Comparison of ENCODE assay signal across 14 mouse cellular contexts in the genomic region with DNA sequence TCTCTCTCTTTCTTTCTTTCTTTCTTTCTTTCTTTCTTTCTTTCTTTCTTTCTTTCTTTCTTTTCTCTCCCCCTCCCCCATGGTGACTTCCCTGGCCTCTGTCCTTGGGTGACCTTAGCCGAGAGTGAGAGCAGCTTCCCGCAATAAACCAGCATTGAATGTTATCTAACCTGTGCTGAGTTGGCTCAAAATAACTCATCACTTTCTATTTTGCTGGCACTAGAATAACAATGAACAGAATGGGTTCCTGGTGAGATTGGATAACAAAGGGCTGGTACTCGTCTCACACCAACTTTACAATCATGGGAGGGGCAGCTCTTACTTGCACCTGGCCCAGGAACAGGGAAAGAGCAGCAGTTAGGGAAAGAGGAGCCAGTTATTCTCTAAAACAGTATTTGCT. TPM values are rescaled to one million over a fixed set of nuclear protein-coding genes. Genes with fewer than 3 reads are reported as not detected.
DNase-seq lines count a peak whose midpoint lies in the region; ATAC-seq and TF ChIP-seq lines count a peak whose summit lies in the region.
"Had no signal": no experiment of that assay in that cellular context is flagged by ENCODE, and none has a peak within 500 bp of the region (broad histone marks: within the 10 kb centered on the region; RNA-seq: fewer than 3 reads in every experiment).

No protein-coding gene starts in this region.

- no peaks in the 10 kb centered on the region for H3K36me3 ChIP-seq in heart, embryonic 11.5 days (ENCODE audit: control insufficient read depth, insufficient read depth, low read length)
- H3K36me3 ChIP-seq in lung, embryonic 15.5 days: no peaks in the 10 kb centered on the region
- H3K36me3 ChIP-seq in lung, postnatal 0 days (ENCODE audit: insufficient read depth, low read length): no peaks in the 10 kb centered on the region
- H3K36me3 ChIP-seq in ES-Bruce4 (ENCODE audit: control insufficient read depth, insufficient read depth, low read length, poor library complexity, severe bottlenecking): no peaks in the 10 kb centered on the region
- H3K36me3 ChIP-seq in heart, embryonic 15.5 days: no peaks in the 10 kb centered on the region
- H3K36me3 ChIP-seq: liver, embryonic 15.5 days had no signal

- 4% methylated on average over 3 of the region's 3 CpGs for WGBS in heart, embryonic 11.5 days (ENCODE audit: insufficient replicate concordance)
- 6% methylated on average over 3 of the region's 3 CpGs for WGBS in lung, embryonic 15.5 days
- WGBS in lung, postnatal 0 days: 11% methylated on average over 3 of the region's 3 CpGs
- 11% methylated on average over 3 of the region's 3 CpGs for WGBS in heart, embryonic 15.5 days

- no peak overlapping the region for H3K27ac ChIP-seq in heart, embryonic 11.5 days (ENCODE audit: low read depth, low read length)
- no peak overlapping the region for H3K27ac ChIP-seq in lung, embryonic 15.5 days
- no peak overlapping the region for H3K27ac ChIP-seq in lung, postnatal 0 days (ENCODE audit: low read length)
- peak overlapping the region; percentile 100 for H3K27ac ChIP-seq in ES-Bruce4 (ENCODE audit: insufficient read depth, low read length)
- H3K27ac ChIP-seq in heart, embryonic 15.5 days: peak overlapping the region; percentile 75
- H3K27ac ChIP-seq: liver, embryonic 15.5 days had no signal

- no peak for ATAC-seq in heart, embryonic 11.5 days (replicated peaks; ENCODE audit: insufficient number of reproducible peaks, low FRiP score, low TSS enrichment)
- no peak for ATAC-seq in lung, embryonic 15.5 days (ENCODE audit: borderline replicate concordance, extremely low read depth, low FRiP score, low TSS enrichment)
- no peak for ATAC-seq in lung, postnatal 0 days
- no peak; the same call in 1 of the 2 replicates for ATAC-seq in heart, embryonic 15.5 days (replicated peaks; ENCODE audit: insufficient number of reproducible peaks, insufficient read depth, low FRiP score, low read depth)

- no peak for TF ChIP-seq POLR2A in ES-Bruce4 (IDR thresholded peaks at IDR 0.05; ENCODE audit: insufficient read depth, low read length)

- H3K9ac ChIP-seq in heart, embryonic 11.5 days (ENCODE audit: low read depth, low read length): no peak overlapping the region
- no peak overlapping the region for H3K9ac ChIP-seq in lung, embryonic 15.5 days
- H3K9ac ChIP-seq in lung, postnatal 0 days (replicated peaks; ENCODE audit: low read depth): no peak overlapping the region
- H3K9ac ChIP-seq in ES-Bruce4 (ENCODE audit: low read depth, poor library complexity, severe bottlenecking): peak overlapping the region; percentile 79
- no peak overlapping the region for H3K9ac ChIP-seq in heart, embryonic 15.5 days
- H3K9ac ChIP-seq: liver, embryonic 15.5 days had no signal

- DNase-seq in heart, postnatal 4 days: no peak
- DNase-seq in lung, postnatal 0 days (ENCODE audit: low spot score): no peak
- no peak for DNase-seq in right cerebral cortex, postnatal 25 days
- no peak for DNase-seq in embryo, embryonic 9.5 days (ENCODE audit: extremely low spot score)
- DNase-seq: adrenal gland, postnatal 14 days; kidney, postnatal 10 days; layer of hippocampus, adult 9-11 months; lung, postnatal 4 days; thymus, adult 18-20 months had no signal

- no peak for TF ChIP-seq EP300 in lung, postnatal 0 days (IDR thresholded peaks at IDR 0.05)
- TF ChIP-seq EP300 in ES-Bruce4 (IDR thresholded peaks at IDR 0.05; ENCODE audit: insufficient read depth, low read depth, low read length): peak; percentile 97

- H3K27me3 ChIP-seq in heart, embryonic 11.5 days (ENCODE audit: control insufficient read depth, insufficient read depth, low read length): peaks cover 12% of the 10 kb centered on the region; the same call in 1 of the 2 replicates
- peaks cover 63% of the 10 kb centered on the region for H3K27me3 ChIP-seq in lung, embryonic 15.5 days
- H3K27me3 ChIP-seq in lung, postnatal 0 days (replicated peaks; ENCODE audit: insufficient read depth, low read length): peaks cover 10% of the 10 kb centered on the region; the same call in 1 of the 2 replicates
- H3K27me3 ChIP-seq in ES-Bruce4 (ENCODE audit: control insufficient read depth, insufficient read depth, low read length, poor library complexity, severe bottlenecking): no peaks in the 10 kb centered on the region
- H3K27me3 ChIP-seq in heart, embryonic 15.5 days: peaks cover 18% of the 10 kb centered on the region; the same call in 1 of the 2 replicates

- H3K4me3 ChIP-seq in heart, embryonic 11.5 days (ENCODE audit: low read depth, low read length): no peak overlapping the region
- 0 out of 2 replicates have a peak overlapping the region, but pooled peaks have one; percentile 46 for H3K4me3 ChIP-seq in lung, embryonic 15.5 days
- H3K4me3 ChIP-seq in lung, postnatal 0 days (ENCODE audit: low read depth, low read length): no peak overlapping the region
- H3K4me3 ChIP-seq in ES-Bruce4 (ENCODE audit: low read depth, low read length): no peak overlapping the region
- 0 out of 2 replicates have a peak overlapping the region, but pooled peaks have one; percentile 67 for H3K4me3 ChIP-seq in heart, embryonic 15.5 days

- H3K4me2 ChIP-seq in heart, embryonic 11.5 days: peak overlapping the region; percentile 99
- no peak overlapping the region for H3K4me2 ChIP-seq in lung, embryonic 15.5 days
- H3K4me2 ChIP-seq in lung, postnatal 0 days (replicated peaks; ENCODE audit: low read depth, low read length): no peak overlapping the region
- peak overlapping the region; percentile 99 for H3K4me2 ChIP-seq in heart, embryonic 15.5 days

- H3K4me1 ChIP-seq in heart, embryonic 11.5 days (ENCODE audit: control insufficient read depth, insufficient read depth, low read length): peaks cover 19% of the 10 kb centered on the region
- H3K4me1 ChIP-seq in lung, embryonic 15.5 days: peaks cover 28% of the 10 kb centered on the region
- peaks cover 6% of the 10 kb centered on the region; the same call in 1 of the 2 replicates for H3K4me1 ChIP-seq in lung, postnatal 0 days (ENCODE audit: insufficient read depth, low read depth, low read length)
- peaks cover 2% of the 10 kb centered on the region for H3K4me1 ChIP-seq in ES-Bruce4 (ENCODE audit: control insufficient read depth, insufficient read depth, low read length)
- peaks cover 28% of the 10 kb centered on the region for H3K4me1 ChIP-seq in heart, embryonic 15.5 days (replicated peaks)

- H3K9me3 ChIP-seq in heart, embryonic 11.5 days (replicated peaks; ENCODE audit: control insufficient read depth, low read length): no peaks in the 10 kb centered on the region
- no peaks in the 10 kb centered on the region for H3K9me3 ChIP-seq in lung, embryonic 15.5 days
- no peaks in the 10 kb centered on the region for H3K9me3 ChIP-seq in lung, postnatal 0 days (ENCODE audit: low read length)
- no peaks in the 10 kb centered on the region for H3K9me3 ChIP-seq in ES-Bruce4 (replicated peaks; ENCODE audit: control insufficient read depth, insufficient read depth, low read length, poor library complexity, severe bottlenecking)
- H3K9me3 ChIP-seq in heart, embryonic 15.5 days (replicated peaks): no peaks in the 10 kb centered on the region
- H3K9me3 ChIP-seq: liver, embryonic 15.5 days had no signal

- TF ChIP-seq CTCF in lung, postnatal 0 days (IDR thresholded peaks at IDR 0.05): no peak
- no peak for TF ChIP-seq CTCF in ES-Bruce4 (IDR thresholded peaks at IDR 0.05; ENCODE audit: low read depth, low read length)

RNA-seq across cellular contexts. Expression of a gene that starts 1.0 kb away (rescaled TPM):
- 21.9 and 23.2 TPM in 2 replicates for polyA plus RNA-seq in heart, embryonic 11.5 days (2014; fragmentation: Nextera tagmentation; extraction: Ambion mirVana)
- total RNA-seq in heart, postnatal 4 days (2021): 10 to 100 TPM; 57.7 to 59.0 TPM
- 13.7 and 14.1 TPM in 2 replicates for polyA plus RNA-seq in lung, embryonic 15.5 days (2015; fragmentation: Nextera tagmentation; extraction: Ambion mirVana)
- 22.8 and 28.9 TPM in 2 replicates for polyA plus RNA-seq in lung, postnatal 0 days (2015; fragmentation: Nextera tagmentation; extraction: Ambion mirVana)
- polyA plus RNA-seq in ES-Bruce4 (2011; ENCODE audit: insufficient read depth, insufficient read length, low read depth, missing spikeins): 166 and 190 TPM in 2 replicates
- polyA plus RNA-seq in heart, embryonic 15.5 days (2015; fragmentation: Nextera tagmentation; extraction: Ambion mirVana): 33.6 and 37.9 TPM in 2 replicates

Comparison
In these comparisons a context has a peak if more than half of its experiments do, and no peak if none do; other contexts are left out.
1. H3K27ac ChIP-seq: peak in ES-Bruce4 (single experiment) and heart, embryonic 15.5 days (single experiment); none in heart, embryonic 11.5 days (single experiment), lung, embryonic 15.5 days (single experiment) and lung, postnatal 0 days (single experiment).
2. H3K4me3 ChIP-seq: peak in lung, embryonic 15.5 days (single experiment) and heart, embryonic 15.5 days (single experiment); none in heart, embryonic 11.5 days (single experiment), lung, postnatal 0 days (single experiment) and ES-Bruce4 (single experiment).
3. H3K4me2 ChIP-seq: peak in heart, embryonic 11.5 days (single experiment) and heart, embryonic 15.5 days (single experiment); none in lung, embryonic 15.5 days (single experiment) and lung, postnatal 0 days (single experiment).